Mouse (Mus musculus) hindbrain, postnatal 0 days (tissue): ENCODE measurements at regions not wholly inside any gene's neighbourhood (a gene's known extent, or its start where the extent isn't known, plus 50 kb on each side); places are given as distances from the start of the nearest gene placed in this dataset.

Source experiments
- ATAC-seq: fragments of 200-750 bp; cut with Nextera tagmentation; 2 replicates; pipeline ENCODE4 v1.8.0; 2017; ENCODE audit warnings: mild to moderate bottlenecking, moderate TSS enrichment, moderate library complexity
- DNase-seq: peaks from one replicate; pipeline ENCODE4 v3.0.0-alpha.2; 2015; ENCODE audit warnings: low spot score
- H3K27ac ChIP-seq: fragments of 300-500 bp; sonication (generic); 2 replicates; pipeline ENCODE4 v1.5.1; 2014; ENCODE audit warnings: mild to moderate bottlenecking
- H3K27me3 ChIP-seq: fragments of 300-500 bp; sonication (generic); 2 replicates; pipeline ENCODE4 v1.6.1; 2014; ENCODE audit warnings: low read length, mixed read lengths; ENCODE audit not compliant: insufficient read depth
- H3K36me3 ChIP-seq: fragments of 300-500 bp; sonication (generic); 2 replicates; pipeline ENCODE4 v1.6.1; 2014; ENCODE audit warnings: low read length, mixed read lengths; ENCODE audit not compliant: insufficient read depth
- H3K4me1 ChIP-seq: fragments of 300-500 bp; sonication (generic); 2 replicates; pipeline ENCODE4 v1.6.1; 2014; ENCODE audit warnings: antibody characterized with exemption, low read length, mixed read lengths; ENCODE audit not compliant: insufficient read depth
- H3K4me2 ChIP-seq: fragments of 300-500 bp; sonication (generic); 2 replicates; pipeline ENCODE4 v1.6.1; 2014; ENCODE audit warnings: low read depth, mild to moderate bottlenecking, low read length, moderate library complexity, mixed read lengths
- H3K4me3 ChIP-seq: fragments of 300-500 bp; sonication (generic); 2 replicates; pipeline ENCODE4 v1.5.1; 2014; ENCODE audit warnings: low read length
- H3K9ac ChIP-seq: fragments of 300-500 bp; sonication (generic); replicated peaks from 2 replicates; pipeline ENCODE4 v1.6.1; 2014; ENCODE audit warnings: mild to moderate bottlenecking, low read length, moderate library complexity, mixed read lengths
- H3K9me3 ChIP-seq: fragments of 300-500 bp; sonication (generic); 2 replicates; pipeline ENCODE4 v1.6.1; 2016; ENCODE audit warnings: low read length, mixed read lengths
- CTCF ChIP-seq: IDR thresholded peaks from 2 replicates; pipeline ENCODE4 v1.5.1; 2016; ENCODE audit warnings: antibody characterized with exemption, control low read depth, low read depth
- WGBS: fragments of 180-500 bp; shearing (Covaris S2); extraction: QIAGEN DNeasy Blood & Tissue Kit; methylation state at CpG from one replicate; pipeline ENCODE4 v1.1.7; 2014; 5-methylcytosine and 5-hydroxymethylcytosine counted together

- DNase-seq, result peak; percentile 13
- ATAC-seq, result peak; percentile 70
- peak; percentile 48 for TF ChIP-seq CTCF
Observed at GRCm38 (mm10) chr14:18511094-18511493, 179.4 kb upstream of the Ube2e1 start.

GRCm38 (mm10) chr14:18508359-18508647 lies 176.6 kb upstream of the Ube2e1 start:
- H3K4me2 ChIP-seq, result no peak overlapping the region
- TF ChIP-seq CTCF, result no peak
- no peak overlapping the region for H3K4me3 ChIP-seq
- no peaks in the 10 kb centered on the region for H3K27me3 ChIP-seq
- DNase-seq (no peak), ATAC-seq (no peak)
- 56% methylated on average over 1 of the region's 1 CpGs for WGBS
- no peak overlapping the region for H3K9ac ChIP-seq
- no peak overlapping the region for H3K27ac ChIP-seq
- H3K36me3 ChIP-seq, result no peaks in the 10 kb centered on the region
- H3K4me1 ChIP-seq, result no peaks in the 10 kb centered on the region
- H3K9me3 ChIP-seq, result no peaks in the 10 kb centered on the region

More at GRCm38 (mm10) chr14:18511094-18511493, 179.4 kb upstream of the Ube2e1 start:
- H3K27ac ChIP-seq, result no peak overlapping the region
- no peaks in the 10 kb centered on the region for H3K9me3 ChIP-seq
- no peak overlapping the region for H3K4me3 ChIP-seq
- no peak overlapping the region for H3K4me2 ChIP-seq
- H3K4me1 ChIP-seq, result no peaks in the 10 kb centered on the region
- H3K9ac ChIP-seq, result no peak overlapping the region
- H3K36me3 ChIP-seq, result no peaks in the 10 kb centered on the region
- H3K27me3 ChIP-seq, result no peaks in the 10 kb centered on the region

- no peak for ATAC-seq
- Histone ChIP-seq H3K27me3 (no peaks in the 10 kb centered on the region), H3K9ac (no peak overlapping the region), H3K4me3 (no peak overlapping the region), H3K4me1 (no peaks in the 10 kb centered on the region), H3K9me3 (no peaks in the 10 kb centered on the region), H3K4me2 (no peak overlapping the region), H3K27ac (no peak overlapping the region), H3K36me3 (no peaks in the 10 kb centered on the region)
- DNase-seq, result no peak
- no peak for TF ChIP-seq CTCF
- 91% methylated on average over 3 of the region's 3 CpGs for WGBS
Observed at GRCm38 (mm10) chr14:18507582-18508358, 176.1 kb upstream of the Ube2e1 start.

- Histone ChIP-seq H3K4me3 (no peak overlapping the region), H3K27ac (no peak overlapping the region), H3K27me3 (no peaks in the 10 kb centered on the region), H3K4me1 (no peaks in the 10 kb centered on the region), H3K9me3 (no peaks in the 10 kb centered on the region), H3K4me2 (no peak overlapping the region), H3K36me3 (no peaks in the 10 kb centered on the region), H3K9ac (no peak overlapping the region)
- ATAC-seq (no peak), DNase-seq (peak; percentile 35)
- 69% methylated on average over 4 of the region's 4 CpGs for WGBS
- peak; percentile 57 for TF ChIP-seq CTCF
Observed at GRCm38 (mm10) chr14:18506168-18506567, 174.5 kb upstream of the Ube2e1 start.

GRCm38 (mm10) chr14:18500249-18500832 lies 168.7 kb upstream of the Ube2e1 start:
- H3K9me3 ChIP-seq, result no peaks in the 10 kb centered on the region
- no peaks in the 10 kb centered on the region for H3K36me3 ChIP-seq
- DNase-seq (no peak), ATAC-seq (peak; percentile 73)
- H3K27me3 ChIP-seq, result no peaks in the 10 kb centered on the region
- H3K9ac ChIP-seq, result no peak overlapping the region
- no peak overlapping the region for H3K4me3 ChIP-seq
- H3K4me1 ChIP-seq, result no peaks in the 10 kb centered on the region
- no peak overlapping the region for H3K27ac ChIP-seq
- no peak for TF ChIP-seq CTCF
- H3K4me2 ChIP-seq, result no peak overlapping the region

GRCm38 (mm10) chr14:18494048-18494447 lies 162.4 kb upstream of the Ube2e1 start:
- no peaks in the 10 kb centered on the region for H3K27me3 ChIP-seq
- WGBS, result 93% methylated on average over 1 of the region's 1 CpGs
- no peak for DNase-seq
- no peaks in the 10 kb centered on the region for H3K4me1 ChIP-seq
- no peaks in the 10 kb centered on the region for H3K36me3 ChIP-seq
- H3K4me3 ChIP-seq, result no peak overlapping the region
- no peak overlapping the region for H3K27ac ChIP-seq
- H3K9ac ChIP-seq, result no peak overlapping the region
- H3K9me3 ChIP-seq, result no peaks in the 10 kb centered on the region
- no peak for TF ChIP-seq CTCF
- H3K4me2 ChIP-seq, result no peak overlapping the region
- no peak for ATAC-seq

GRCm38 (mm10) chr14:18486132-18486800 lies 154.6 kb upstream of the Ube2e1 start:
- DNase-seq, result no peak
- H3K4me1 ChIP-seq, result no peaks in the 10 kb centered on the region
- no peak overlapping the region for H3K4me3 ChIP-seq
- 54% methylated on average over 4 of the region's 4 CpGs for WGBS
- no peaks in the 10 kb centered on the region for H3K27me3 ChIP-seq
- H3K4me2 ChIP-seq, result no peak overlapping the region
- no peaks in the 10 kb centered on the region for H3K9me3 ChIP-seq
- no peak overlapping the region for H3K9ac ChIP-seq
- H3K36me3 ChIP-seq, result no peaks in the 10 kb centered on the region
- ATAC-seq, result no peak
- TF ChIP-seq CTCF, result no peak
- no peak overlapping the region for H3K27ac ChIP-seq
